Mouse (Mus musculus) MEL (cell line): ENCODE measurements at regions not wholly inside any gene's neighbourhood (a gene's known extent, or its start where the extent isn't known, plus 50 kb on each side); places are given as distances from the start of the nearest gene placed in this dataset.

Source experiments
- DNase-seq: peaks from one replicate; pipeline ENCODE4 v3.0.0; 2011; ENCODE audit warnings: low read depth, low spot score
- H3K27ac ChIP-seq: 2 replicates; pipeline ENCODE4 v1.5.1; 2012; ENCODE audit warnings: low read depth, mild to moderate bottlenecking, control low read depth, low read length, moderate library complexity; ENCODE audit not compliant: control insufficient read depth
- H3K27me3 ChIP-seq, 2 experiments: fragments of 150-350 bp in 1 of 2; sonication (generic) in 1 of 2; 2 replicates each; pipeline ENCODE4 v1.6.1; 2012; ENCODE audit warnings: low read length in 2 of 2, mild to moderate bottlenecking in 2 of 2, improper control_type of control experiment in 1 of 2, moderate library complexity in 1 of 2; ENCODE audit not compliant: insufficient read depth in 2 of 2, control insufficient read depth in 1 of 2
- H3K36me3 ChIP-seq, 2 experiments: 2 replicates each; pipeline ENCODE4 v1.6.1; 2012 to 2014; ENCODE audit warnings: low read length in 2 of 2, improper control_type of control experiment in 1 of 2, inconsistent platforms in 1 of 2, mild to moderate bottlenecking in 1 of 2; ENCODE audit not compliant: insufficient read depth in 2 of 2, control insufficient read depth in 1 of 2
- H3K4me1 ChIP-seq, 2 experiments: fragments of 150-350 bp in 1 of 2; sonication (generic) in 1 of 2; 2 replicates each; pipeline ENCODE4 v1.6.1; 2012; ENCODE audit warnings: low read length in 2 of 2, improper control_type of control experiment in 1 of 2, mild to moderate bottlenecking in 1 of 2; ENCODE audit not compliant: insufficient read depth in 2 of 2, control insufficient read depth in 1 of 2
- H3K4me3 ChIP-seq, 2 experiments: fragments of 150-350 bp in 1 of 2; sonication (generic) in 1 of 2; 2 replicates each; pipeline ENCODE4 v1.5.1; 2012; ENCODE audit warnings: low read depth in 2 of 2, low read length in 2 of 2, mild to moderate bottlenecking in 2 of 2, moderate library complexity in 2 of 2, control low read depth in 1 of 2, improper control_type of control experiment in 1 of 2; ENCODE audit not compliant: control insufficient read depth in 1 of 2, insufficient read depth in 1 of 2
- H3K79me2 ChIP-seq: 2 replicates; pipeline ENCODE4 v1.6.1; 2012; ENCODE audit warnings: mild to moderate bottlenecking, low read length, moderate library complexity; ENCODE audit not compliant: control insufficient read depth, poor library complexity, insufficient read depth
- H3K9ac ChIP-seq: 2 replicates; pipeline ENCODE4 v1.6.1; 2012; ENCODE audit warnings: low read depth, mild to moderate bottlenecking, control low read depth, low read length, moderate library complexity; ENCODE audit not compliant: control insufficient read depth, poor library complexity, severe bottlenecking
- H3K9me3 ChIP-seq: fragments of 150-350 bp; sonication (generic); replicated peaks from 2 replicates; pipeline ENCODE4 v1.6.1; 2012; ENCODE audit warnings: mild to moderate bottlenecking, low read length, improper control_type of control experiment, moderate library complexity; ENCODE audit not compliant: insufficient read depth
- CHD2 ChIP-seq: IDR thresholded peaks from 2 replicates; pipeline ENCODE4 v1.6.1; 2011; ENCODE audit warnings: low read length, improper control_type of control experiment
- CTCF ChIP-seq, 3 experiments: IDR thresholded peaks in 2 of 3; conservative IDR thresholded peaks in 1 of 3; 2 replicates each; pipeline ENCODE4 v1.5.1; 2011 to 2012; ENCODE audit warnings: low read length in 3 of 3, low read depth in 2 of 3, mild to moderate bottlenecking in 2 of 3, improper control_type of control experiment in 1 of 3, inconsistent platforms in 1 of 3, mixed read lengths in 1 of 3, moderate library complexity in 1 of 3; ENCODE audit not compliant: control insufficient read depth in 1 of 3, insufficient read depth in 1 of 3, poor library complexity in 1 of 3, severe bottlenecking in 1 of 3
- E2F4 ChIP-seq: IDR thresholded peaks from 2 replicates; pipeline ENCODE4 v1.6.1; 2011; ENCODE audit warnings: low read depth, low read length, improper control_type of control experiment, borderline replicate concordance
- ETS1 ChIP-seq: IDR thresholded peaks from 2 replicates; pipeline ENCODE4 v1.6.1; 2012; ENCODE audit warnings: low read depth, mild to moderate bottlenecking, inconsistent platforms, low read length, improper control_type of control experiment, moderate library complexity
- GATA1 ChIP-seq: IDR thresholded peaks from 2 replicates; pipeline ENCODE4 v1.6.1; 2011; ENCODE audit warnings: low read depth, low read length, improper control_type of control experiment
- JUND ChIP-seq: IDR thresholded peaks from 2 replicates; pipeline ENCODE4 v1.6.1; 2011; ENCODE audit warnings: low read depth, mild to moderate bottlenecking, improper control_type of control experiment, low read length
- MAFK ChIP-seq: IDR thresholded peaks from 2 replicates; pipeline ENCODE4 v1.6.1; 2011; ENCODE audit warnings: low read depth, mild to moderate bottlenecking, low read length, improper control_type of control experiment, borderline replicate concordance
- MAX ChIP-seq: IDR thresholded peaks from 2 replicates; pipeline ENCODE4 v1.6.1; 2011; ENCODE audit warnings: low read length, improper control_type of control experiment
- MEF2A ChIP-seq: IDR thresholded peaks from 2 replicates; pipeline ENCODE4 v1.6.1; 2014; ENCODE audit warnings: low read depth, mild to moderate bottlenecking, inconsistent platforms, low read length, improper control_type of control experiment; ENCODE audit not compliant: poor library complexity, insufficient replicate concordance, severe bottlenecking; ENCODE audit errors: extremely low read depth
- MXI1 ChIP-seq: IDR thresholded peaks from 2 replicates; pipeline ENCODE4 v1.6.1; 2011; ENCODE audit warnings: mild to moderate bottlenecking, low read depth, low read length, improper control_type of control experiment
- NELFE ChIP-seq: IDR thresholded peaks from 2 replicates; pipeline ENCODE4 v1.6.1; 2011; ENCODE audit warnings: low read depth, low read length, improper control_type of control experiment
- NRF1 ChIP-seq: IDR thresholded peaks from 2 replicates; pipeline ENCODE4 v1.6.1; 2014; ENCODE audit warnings: low read depth, mild to moderate bottlenecking, inconsistent platforms, low read length, improper control_type of control experiment, moderate library complexity; ENCODE audit not compliant: poor library complexity, insufficient read depth, severe bottlenecking
- POLR2A ChIP-seq, 2 experiments: IDR thresholded peaks; 2 replicates each; pipeline ENCODE4 v1.6.1; 2011 to 2012; ENCODE audit warnings: low read length in 2 of 2, mild to moderate bottlenecking in 2 of 2, control low read depth in 1 of 2, improper control_type of control experiment in 1 of 2, low read depth in 1 of 2, moderate library complexity in 1 of 2; ENCODE audit not compliant: control insufficient read depth in 1 of 2, insufficient read depth in 1 of 2, poor library complexity in 1 of 2
- RAD21 ChIP-seq: IDR thresholded peaks from 2 replicates; pipeline ENCODE4 v1.6.1; 2011; ENCODE audit warnings: mild to moderate bottlenecking, low read depth, low read length, improper control_type of control experiment
- SIN3A ChIP-seq: IDR thresholded peaks from 2 replicates; pipeline ENCODE4 v1.6.1; 2012; ENCODE audit warnings: low read length, improper control_type of control experiment, inconsistent platforms
- UBTF ChIP-seq: IDR thresholded peaks from 2 replicates; pipeline ENCODE4 v1.6.1; 2012; ENCODE audit warnings: low read depth, mild to moderate bottlenecking, inconsistent platforms, low read length, improper control_type of control experiment, moderate library complexity, borderline replicate concordance; ENCODE audit not compliant: insufficient read depth
- USF1 ChIP-seq: IDR thresholded peaks from 2 replicates; pipeline ENCODE4 v1.6.1; 2014; ENCODE audit warnings: low read depth, mild to moderate bottlenecking, inconsistent platforms, low read length, improper control_type of control experiment, moderate library complexity
- USF2 ChIP-seq, 2 experiments: IDR thresholded peaks; 2 replicates each; pipeline ENCODE4 v1.6.1; 2011 to 2012; ENCODE audit warnings: improper control_type of control experiment in 2 of 2, low read length in 2 of 2, borderline replicate concordance in 1 of 2, inconsistent platforms in 1 of 2, low read depth in 1 of 2, mild to moderate bottlenecking in 1 of 2; ENCODE audit not compliant: insufficient read depth in 1 of 2
- ZC3H11A ChIP-seq: IDR thresholded peaks from 2 replicates; pipeline ENCODE4 v1.6.1; 2012; ENCODE audit warnings: low read depth, mild to moderate bottlenecking, inconsistent platforms, low read length, improper control_type of control experiment
- ZMIZ1 ChIP-seq: IDR thresholded peaks from 2 replicates; pipeline ENCODE4 v1.6.1; 2012; ENCODE audit warnings: low read depth, mild to moderate bottlenecking, inconsistent platforms, low read length, improper control_type of control experiment, moderate library complexity

- TF ChIP-seq MAFK (no peak), JUND (no peak), ETS1 (no peak)
- H3K9ac ChIP-seq = no peak overlapping the region
- no peak for DNase-seq
- H3K4me3 ChIP-seq = no peak overlapping the region
- no peaks in the 10 kb centered on the region for H3K9me3 ChIP-seq
- peaks cover 0 to 2% of the 10 kb centered on the region in 2 experiments; a peak in 1 of 4 replicates for H3K27me3 ChIP-seq
- no peaks in the 10 kb centered on the region for H3K4me1 ChIP-seq
- H3K36me3 ChIP-seq = no peaks in the 10 kb centered on the region
- no peak overlapping the region for H3K27ac ChIP-seq
- H3K79me2 ChIP-seq = no peaks in the 10 kb centered on the region
Observed at GRCm38 (mm10) chr13:112220184-112220583, 68.1 kb upstream of the Ankrd55 start.

- no peak for DNase-seq
- Histone ChIP-seq H3K4me1 (no peaks in the 10 kb centered on the region), H3K27me3 (no peaks in the 10 kb centered on the region; a peak in 1 of 4 replicates), H3K79me2 (no peaks in the 10 kb centered on the region), H3K4me3 (no peak overlapping the region), H3K36me3 (no peaks in the 10 kb centered on the region), H3K27ac (no peak overlapping the region), H3K9ac (no peak overlapping the region), H3K9me3 (no peaks in the 10 kb centered on the region)
- no peak for TF ChIP-seq MXI1
- TF ChIP-seq NRF1 = no peak
- no peak for TF ChIP-seq CTCF (IDR thresholded peaks at IDR 0.05 in 2 of 3, conservative IDR thresholded peaks at IDR 0.05 in 1 of 3; ENCODE audit: control insufficient read depth in 1 of 3, insufficient read depth in 1 of 3, low read depth in 2 of 3, low read length in 3 of 3, poor library complexity in 1 of 3, severe bottlenecking in 1 of 3)
- no peak for TF ChIP-seq RAD21
- no peak for TF ChIP-seq MEF2A
- no peak for TF ChIP-seq MAX
- no peak for TF ChIP-seq NELFE
- no peak for TF ChIP-seq E2F4
- TF ChIP-seq ZC3H11A = no peak
- TF ChIP-seq SIN3A = no peak
- no peak for TF ChIP-seq ZMIZ1
- no peak for TF ChIP-seq ETS1
- no peak for TF ChIP-seq USF2 (IDR thresholded peaks at IDR 0.05; ENCODE audit: borderline replicate concordance in 1 of 2, insufficient read depth in 1 of 2, low read depth in 1 of 2, low read length in 2 of 2)
- TF ChIP-seq GATA1 = no peak
- no peak for TF ChIP-seq UBTF
- TF ChIP-seq POLR2A (IDR thresholded peaks at IDR 0.05; ENCODE audit: control insufficient read depth in 1 of 2, insufficient read depth in 1 of 2, low read depth in 1 of 2, low read length in 2 of 2, poor library complexity in 1 of 2) = no peak
- no peak for TF ChIP-seq USF1
- no peak for TF ChIP-seq CHD2
- no peak for TF ChIP-seq JUND
Observed at GRCm38 (mm10) chr13:112223616-112224015, 64.6 kb upstream of the Ankrd55 start.
